Mouse (Mus musculus) embryonic facial prominence, embryonic 11.5 days (tissue): Measurements from ENCODE around the gene Syndig1. TPM values are rescaled to one million over a fixed set of nuclear protein-coding genes. Genes with fewer than 3 reads are reported as not detected.

ENCODE experiments used
- ATAC-seq: fragments of 200-750 bp; cut with Nextera tagmentation; replicated peaks from 2 replicates; pipeline ENCODE4 v1.8.0; 2017; ENCODE audit warnings: low read depth; ENCODE audit not compliant: insufficient number of reproducible peaks, low FRiP score, low TSS enrichment
- DNase-seq: peaks from one replicate; pipeline ENCODE4 v3.0.0-alpha.2; 2015; ENCODE audit warnings: low spot score
- H3K27ac ChIP-seq: fragments of 300-500 bp; sonication (generic); replicated peaks from 2 replicates; pipeline ENCODE4 v1.5.1; 2014; ENCODE audit warnings: mild to moderate bottlenecking, low read depth, low read length, control low read depth
- H3K27me3 ChIP-seq: fragments of 300-500 bp; sonication (generic); 2 replicates; pipeline ENCODE4 v1.6.1; 2014; ENCODE audit warnings: mild to moderate bottlenecking, low read length, moderate library complexity, mixed read lengths; ENCODE audit not compliant: control insufficient read depth, insufficient read depth
- H3K36me3 ChIP-seq: fragments of 300-500 bp; sonication (generic); replicated peaks from 2 replicates; pipeline ENCODE4 v1.6.1; 2014; ENCODE audit warnings: low read depth, mild to moderate bottlenecking, low read length, moderate library complexity, mixed read lengths; ENCODE audit not compliant: control insufficient read depth, insufficient read depth
- H3K4me1 ChIP-seq: fragments of 300-500 bp; sonication (generic); 2 replicates; pipeline ENCODE4 v1.6.1; 2014; ENCODE audit warnings: low read length, mixed read lengths; ENCODE audit not compliant: control insufficient read depth, insufficient read depth
- H3K4me2 ChIP-seq: fragments of 300-500 bp; sonication (generic); 2 replicates; pipeline ENCODE4 v1.6.1; 2014; ENCODE audit warnings: low read depth, mild to moderate bottlenecking, control low read depth, low read length, moderate library complexity
- H3K4me3 ChIP-seq: fragments of 300-500 bp; sonication (generic); 2 replicates; pipeline ENCODE4 v1.5.1; 2014; ENCODE audit warnings: low read depth, low read length, control low read depth
- H3K9ac ChIP-seq: fragments of 300-500 bp; sonication (generic); replicated peaks from 2 replicates; pipeline ENCODE4 v1.6.1; 2014; ENCODE audit warnings: mild to moderate bottlenecking, control low read depth, low read length
- H3K9me3 ChIP-seq: fragments of 300-500 bp; sonication (generic); replicated peaks from 2 replicates; pipeline ENCODE4 v1.6.1; 2016; ENCODE audit warnings: mild to moderate bottlenecking, low read length, inconsistent platforms, mixed read lengths; ENCODE audit not compliant: control insufficient read depth
- WGBS: fragments of 180-500 bp; shearing (Covaris S2); extraction: QIAGEN DNeasy Blood & Tissue Kit; methylation state at CpG from one replicate; pipeline ENCODE4 v1.1.7; 2014; 5-methylcytosine and 5-hydroxymethylcytosine counted together
- polyA plus RNA-seq: library from polyadenylated mRNA; unstranded; fragments of >200 nt; fragmentation: Nextera tagmentation; extraction: Ambion mirVana; gene quantifications from 2 replicates; pipeline ENCODE4 v1.2.1, GENCODE M21; 2014

The Syndig1 gene
- polyA plus RNA-seq, 1 experiment from 2014 or later, result 4.1 TPM

DNA sequence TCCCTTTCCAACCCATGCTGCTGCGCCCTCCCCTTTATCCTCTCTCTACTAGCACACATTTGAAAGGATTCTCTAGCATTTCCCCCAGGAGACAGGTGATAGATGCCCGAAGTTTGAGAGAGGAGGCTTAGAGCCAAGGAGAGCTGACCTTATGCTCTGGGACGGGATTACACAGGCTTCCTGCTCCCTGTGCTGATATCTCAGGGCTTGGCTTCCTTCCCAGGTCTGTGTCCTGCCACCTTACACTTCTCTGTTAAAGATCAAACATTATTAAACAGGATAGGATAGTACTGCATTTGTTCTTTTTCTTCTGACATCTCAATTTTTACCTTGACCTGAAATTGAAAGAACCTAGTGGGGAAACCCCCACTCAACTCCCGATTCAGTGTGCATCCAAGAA lies 109.8 kb downstream of the Syndig1 start:
- Histone ChIP-seq H3K27ac (no peak overlapping the region), H3K9ac (no peak overlapping the region), H3K4me3 (no peak overlapping the region), H3K36me3 (no peaks in the 10 kb centered on the region), H3K9me3 (no peaks in the 10 kb centered on the region), H3K4me1 (no peaks in the 10 kb centered on the region), H3K27me3 (no peaks in the 10 kb centered on the region), H3K4me2 (no peak overlapping the region)
- no peak for DNase-seq
- ATAC-seq, result no peak
- 79% methylated on average over 4 of the region's 4 CpGs for WGBS

DNA sequence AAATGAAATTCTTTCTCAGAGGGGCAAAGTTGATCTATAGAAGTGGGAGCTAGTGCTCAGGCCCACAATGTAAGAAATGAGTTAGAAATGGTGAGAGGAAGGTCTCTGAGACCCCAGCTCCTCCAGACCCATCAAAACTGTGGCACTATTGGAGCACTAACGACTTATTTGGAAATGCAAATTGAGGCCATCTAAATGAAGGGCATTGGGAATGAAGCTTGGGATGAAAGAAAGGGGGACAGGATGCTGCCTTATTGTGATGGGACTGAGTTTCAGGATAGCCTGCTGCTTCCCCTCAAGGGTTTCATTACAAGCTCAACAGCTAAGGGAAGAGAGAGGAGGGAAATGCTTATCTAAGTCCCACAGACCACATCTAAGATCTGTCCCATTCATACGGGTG lies 110.6 kb downstream of the Syndig1 start:
- Histone ChIP-seq H3K4me3 (no peak overlapping the region), H3K9ac (no peak overlapping the region), H3K36me3 (no peaks in the 10 kb centered on the region), H3K27me3 (no peaks in the 10 kb centered on the region), H3K27ac (no peak overlapping the region), H3K4me2 (no peak overlapping the region), H3K9me3 (no peaks in the 10 kb centered on the region), H3K4me1 (no peaks in the 10 kb centered on the region)
- ATAC-seq (no peak), DNase-seq (no peak)
- 44% methylated on average over 2 of the region's 2 CpGs for WGBS

GRCm38 (mm10) chr2:149950641-149951040 lies 121.6 kb downstream of the Syndig1 start:
- H3K4me3 ChIP-seq, result no peak overlapping the region
- no peak overlapping the region for H3K9ac ChIP-seq
- H3K27ac ChIP-seq, result no peak overlapping the region
- no peaks in the 10 kb centered on the region for H3K4me1 ChIP-seq
- 89% methylated on average over 4 of the region's 4 CpGs for WGBS
- no peak overlapping the region for H3K4me2 ChIP-seq
- H3K36me3 ChIP-seq, result no peaks in the 10 kb centered on the region
- no peaks in the 10 kb centered on the region for H3K27me3 ChIP-seq
- ATAC-seq (no peak), DNase-seq (no peak)
- H3K9me3 ChIP-seq, result no peaks in the 10 kb centered on the region

DNA sequence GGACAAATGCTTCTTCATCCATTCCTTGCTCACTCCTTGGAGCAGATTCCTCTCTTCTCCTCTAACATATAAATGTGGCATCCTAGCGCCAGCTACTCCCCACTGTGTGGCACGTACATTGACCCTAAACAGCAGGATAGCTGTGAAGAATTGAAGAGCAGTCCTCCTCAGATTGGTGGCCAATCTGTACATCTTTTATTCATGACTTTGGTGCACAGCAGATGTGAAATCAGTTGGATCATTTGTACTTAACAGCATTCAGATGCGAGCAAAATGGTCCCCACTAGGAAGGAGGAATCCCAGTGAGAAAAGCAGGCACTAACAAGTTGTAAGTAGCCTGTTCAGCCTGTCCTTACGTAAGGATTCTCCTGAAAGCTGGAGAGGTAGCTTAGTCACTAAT lies 142.0 kb downstream of the Syndig1 start:
- no peak overlapping the region for H3K27ac ChIP-seq
- H3K9ac ChIP-seq, result no peak overlapping the region
- no peaks in the 10 kb centered on the region for H3K9me3 ChIP-seq
- no peaks in the 10 kb centered on the region for H3K27me3 ChIP-seq
- 68% methylated on average over 4 of the region's 4 CpGs for WGBS
- ATAC-seq, result no peak
- no peaks in the 10 kb centered on the region for H3K36me3 ChIP-seq
- no peak for DNase-seq
- no peaks in the 10 kb centered on the region for H3K4me1 ChIP-seq
- no peak overlapping the region for H3K4me2 ChIP-seq
- no peak overlapping the region for H3K4me3 ChIP-seq

DNA sequence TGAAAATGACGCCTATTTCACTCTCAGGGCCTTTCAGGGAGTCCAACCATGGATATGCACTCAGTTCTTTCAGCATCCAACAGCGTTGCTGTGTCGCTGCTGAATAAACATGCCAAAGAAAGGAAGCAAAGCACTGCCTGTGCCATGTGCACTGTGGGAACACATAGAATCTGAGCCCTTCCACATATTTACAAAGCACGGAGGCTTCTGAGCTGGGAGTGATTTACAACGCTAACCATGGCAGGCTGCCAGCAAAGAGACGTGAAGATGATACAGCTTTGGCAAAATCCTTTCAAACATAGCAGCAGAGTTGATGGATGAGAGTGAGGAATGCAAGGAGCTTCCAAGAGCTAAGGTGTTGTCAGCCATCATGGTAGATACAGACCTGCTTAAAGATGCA lies 144.6 kb downstream of the Syndig1 start:
- Histone ChIP-seq H3K9me3 (no peaks in the 10 kb centered on the region), H3K4me1 (no peaks in the 10 kb centered on the region), H3K27me3 (no peaks in the 10 kb centered on the region), H3K4me3 (no peak overlapping the region), H3K9ac (no peak overlapping the region), H3K27ac (no peak overlapping the region), H3K36me3 (no peaks in the 10 kb centered on the region), H3K4me2 (no peak overlapping the region)
- DNase-seq (no peak), ATAC-seq (no peak)
- 87% methylated on average over 6 of the region's 6 CpGs for WGBS

- no peak for DNase-seq
- H3K4me1 ChIP-seq, result no peaks in the 10 kb centered on the region
- H3K27ac ChIP-seq, result no peak overlapping the region
- no peaks in the 10 kb centered on the region for H3K36me3 ChIP-seq
- H3K9ac ChIP-seq, result no peak overlapping the region
- no peaks in the 10 kb centered on the region for H3K9me3 ChIP-seq
- 78% methylated on average over 1 of the region's 1 CpGs for WGBS
- no peak overlapping the region for H3K4me3 ChIP-seq
- H3K4me2 ChIP-seq, result no peak overlapping the region
- ATAC-seq, result no peak
- no peaks in the 10 kb centered on the region for H3K27me3 ChIP-seq
These were observed 151.4 kb downstream of the Syndig1 start for GRCm38 (mm10) chr2:149980419-149980818.

DNA sequence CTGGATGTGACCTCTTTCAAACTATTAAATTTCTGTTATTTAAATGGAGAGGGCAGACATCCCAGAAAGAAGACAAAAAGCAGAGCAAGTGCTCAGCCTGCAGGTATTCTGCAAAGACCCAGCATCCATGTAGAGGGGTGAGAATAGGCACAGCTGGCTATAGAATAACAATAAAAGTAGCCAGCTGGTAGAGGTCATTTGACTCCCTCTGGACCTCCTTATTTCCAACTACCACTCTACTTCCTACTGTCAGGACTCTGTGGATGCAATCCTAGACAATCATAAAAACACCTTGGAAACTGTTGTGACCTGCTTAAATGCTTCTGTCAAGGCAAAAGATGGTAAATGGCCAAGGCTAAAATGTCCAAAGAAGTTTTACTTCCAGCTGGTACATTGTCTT lies 153.5 kb downstream of the Syndig1 start:
- Histone ChIP-seq H3K4me1 (no peaks in the 10 kb centered on the region), H3K9me3 (no peaks in the 10 kb centered on the region), H3K27me3 (no peaks in the 10 kb centered on the region), H3K9ac (no peak overlapping the region), H3K27ac (no peak overlapping the region), H3K4me2 (no peak overlapping the region), H3K36me3 (no peaks in the 10 kb centered on the region), H3K4me3 (no peak overlapping the region)
- no peak for DNase-seq
- no peak for ATAC-seq

DNA sequence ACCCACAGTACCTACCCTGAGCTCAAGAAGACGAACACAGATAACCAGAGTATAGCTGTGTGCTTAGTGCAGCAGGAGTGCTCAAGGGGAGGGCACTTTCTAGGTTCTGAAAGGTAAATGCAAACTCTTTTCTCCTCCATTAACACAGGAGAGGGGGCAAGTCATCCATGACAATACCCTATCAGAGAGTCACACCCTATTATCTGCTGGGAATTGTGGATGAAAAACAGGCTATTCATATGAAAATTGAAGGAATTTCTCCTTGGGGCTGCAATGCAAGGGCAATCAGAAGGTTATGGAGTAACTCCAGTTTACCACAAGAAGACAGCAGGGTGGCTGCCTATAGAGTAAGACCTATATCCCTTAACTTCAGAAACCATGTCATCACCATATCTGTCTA lies 154.1 kb downstream of the Syndig1 start:
- Histone ChIP-seq H3K4me3 (no peak overlapping the region), H3K4me2 (no peak overlapping the region), H3K27ac (no peak overlapping the region), H3K9me3 (no peaks in the 10 kb centered on the region), H3K4me1 (no peaks in the 10 kb centered on the region), H3K27me3 (no peaks in the 10 kb centered on the region), H3K36me3 (no peaks in the 10 kb centered on the region), H3K9ac (no peak overlapping the region)
- ATAC-seq (no peak), DNase-seq (no peak)
- WGBS, result 65% methylated on average over 1 of the region's 1 CpGs

DNA sequence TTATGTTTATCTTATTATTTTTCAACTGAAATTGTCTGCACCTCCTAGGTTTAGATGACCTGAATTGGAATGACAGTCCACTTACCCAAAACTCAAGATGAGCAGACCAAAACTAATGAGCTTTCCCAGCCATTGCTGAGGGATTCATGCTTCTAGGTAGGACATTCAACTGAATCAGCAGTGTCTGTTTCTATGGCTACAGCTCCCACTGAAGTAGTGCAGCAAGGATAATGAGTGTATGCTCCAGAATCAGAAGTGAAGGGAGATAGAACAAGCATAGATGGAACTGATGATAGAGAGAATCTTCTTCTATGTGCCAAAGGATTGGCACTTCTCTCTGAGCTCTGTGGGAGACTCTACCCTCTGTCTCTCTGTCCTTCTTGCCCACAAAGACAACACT lies 158.6 kb downstream of the Syndig1 start:
- ATAC-seq (no peak), DNase-seq (no peak)
- H3K27ac ChIP-seq, result no peak overlapping the region
- H3K4me1 ChIP-seq, result no peaks in the 10 kb centered on the region
- no peak overlapping the region for H3K9ac ChIP-seq
- H3K36me3 ChIP-seq, result no peaks in the 10 kb centered on the region
- H3K4me2 ChIP-seq, result no peak overlapping the region
- H3K9me3 ChIP-seq, result no peaks in the 10 kb centered on the region
- H3K4me3 ChIP-seq, result no peak overlapping the region
- no peaks in the 10 kb centered on the region for H3K27me3 ChIP-seq
